Mouse (Mus musculus): ENCODE measurements around the gene Lyst. TPM values are rescaled to one million over a fixed set of nuclear protein-coding genes. Genes with fewer than 3 reads are reported as not detected.
A peak's percentile ranks its signal among the peaks of the same experiment; 100 is the strongest.
"Not testable (repeated sequence)": the region's sequence is repeated elsewhere in the genome, so short reads cannot be mapped to it uniquely, and the experiment has no call there.

The Lyst gene
- total RNA-seq (2021) = 10 to 100 TPM; 27.8 to 31.4 TPM
- 1.2 TPM in 2 replicates for polyA plus RNA-seq (2012; rRNA removed)
- long read RNA-seq = 0 reads

DNA sequence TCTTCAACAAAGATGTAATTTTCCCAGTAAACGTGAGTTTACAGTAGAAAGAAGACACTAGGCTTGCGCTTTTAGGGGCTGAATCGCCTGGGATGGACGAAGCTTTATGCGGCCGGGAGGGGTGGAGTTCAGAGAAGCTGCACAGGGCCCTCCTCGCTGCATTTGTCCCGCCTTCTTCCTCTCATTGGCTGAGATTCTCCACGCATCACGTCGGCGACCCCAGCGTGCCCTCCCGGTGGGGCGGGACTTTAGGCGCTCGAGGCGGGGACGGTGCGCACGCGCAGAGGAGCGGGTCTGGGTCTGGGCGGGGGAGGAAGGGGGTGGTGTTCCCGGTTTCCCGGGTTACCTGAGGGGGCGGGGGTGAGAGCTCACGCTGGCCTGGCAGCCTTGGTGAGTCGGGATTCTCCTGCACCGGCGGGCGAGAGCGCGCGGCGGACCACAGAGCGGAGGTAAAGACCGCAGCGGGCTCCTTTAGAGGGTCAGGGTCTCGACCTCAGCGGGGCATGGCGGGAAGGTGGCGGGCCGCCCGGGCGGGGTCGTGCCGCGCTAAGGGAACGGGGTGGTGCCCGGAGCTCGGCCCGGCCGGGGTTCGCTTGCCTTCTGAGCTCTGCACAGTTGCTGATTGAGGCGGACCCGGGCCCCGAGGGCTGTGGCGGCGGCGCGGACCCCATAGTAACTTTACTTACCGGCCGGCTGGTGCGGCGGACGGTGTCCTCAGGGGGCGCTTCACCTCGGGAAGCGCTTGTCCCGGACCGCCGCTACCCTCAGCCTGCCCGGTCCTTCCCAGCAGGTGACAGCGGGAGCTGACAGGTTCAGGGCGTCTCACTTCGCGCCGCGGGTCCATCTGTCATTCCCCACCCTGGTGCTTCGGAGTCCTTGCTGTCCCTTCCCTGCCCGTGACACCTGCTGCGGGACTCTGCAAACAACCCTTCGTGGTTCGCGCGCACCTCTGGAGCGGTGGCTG lies at the start of gene Lyst:
Gene Lyst, plus strand, starts transcription at position 350 of the 964 bp plus-strand sequence.
- DNase-seq = peak; percentile 100

DNA sequence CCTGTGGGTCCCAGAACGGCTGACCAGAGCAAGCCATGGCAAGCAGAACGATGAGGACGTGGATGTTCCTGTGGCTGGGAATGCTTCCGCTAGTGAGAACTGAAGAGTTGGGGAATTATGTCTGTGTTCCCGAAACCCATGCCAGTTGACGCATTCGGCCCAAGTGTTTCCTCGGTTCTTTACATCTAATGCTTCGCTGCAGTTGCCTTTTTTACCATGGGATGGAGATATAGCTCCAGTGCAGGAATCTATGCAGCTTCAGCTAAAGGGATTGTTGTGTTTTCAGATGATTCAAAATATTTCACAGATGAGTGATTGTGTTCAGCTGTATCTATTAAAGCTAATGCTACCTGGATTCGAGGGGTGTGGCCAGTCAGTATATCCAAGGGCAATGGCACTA lies 47.1 kb upstream of the Lyst start:
- not testable (repeated sequence) for DNase-seq

DNA sequence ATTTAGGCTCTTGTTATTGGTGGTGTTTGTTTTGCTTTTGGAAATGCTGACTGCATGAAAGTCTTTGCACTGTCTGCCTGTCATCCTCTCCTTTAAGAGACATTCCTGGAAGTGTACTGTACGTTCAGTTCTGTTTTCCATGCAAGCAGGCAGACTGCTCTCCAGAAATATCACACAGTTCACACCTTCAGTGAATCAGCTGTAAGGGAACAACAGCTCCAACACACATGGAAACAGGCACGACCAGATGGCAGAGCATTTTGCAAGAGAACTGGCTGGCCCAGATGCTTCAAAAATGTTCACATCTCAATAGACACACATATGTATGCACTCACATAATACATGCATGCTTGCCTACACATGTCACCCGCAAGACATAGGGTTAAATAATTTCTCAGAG lies 43.4 kb upstream of the Lyst start:
- DNase-seq = no peak

DNA sequence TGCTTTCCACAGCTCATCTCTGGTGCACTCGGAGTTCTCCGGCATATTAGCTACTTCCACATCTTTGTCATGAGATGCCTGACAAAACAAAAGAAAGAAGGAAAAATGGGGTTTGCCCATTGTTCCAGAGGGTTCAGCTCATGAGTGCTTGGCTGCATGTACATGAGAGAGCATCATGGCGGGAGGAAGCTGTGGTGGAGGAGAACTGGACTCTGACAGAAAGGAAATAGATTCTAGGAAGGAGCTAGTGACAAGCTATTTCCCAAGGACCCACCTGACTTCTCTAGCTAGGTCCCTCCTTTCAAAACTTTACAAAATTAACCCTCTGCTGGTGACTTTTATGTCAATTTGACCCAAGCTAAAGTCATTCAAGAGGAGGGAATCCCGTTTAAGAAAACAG lies 42.3 kb upstream of the Lyst start:
- DNase-seq = no peak

DNA sequence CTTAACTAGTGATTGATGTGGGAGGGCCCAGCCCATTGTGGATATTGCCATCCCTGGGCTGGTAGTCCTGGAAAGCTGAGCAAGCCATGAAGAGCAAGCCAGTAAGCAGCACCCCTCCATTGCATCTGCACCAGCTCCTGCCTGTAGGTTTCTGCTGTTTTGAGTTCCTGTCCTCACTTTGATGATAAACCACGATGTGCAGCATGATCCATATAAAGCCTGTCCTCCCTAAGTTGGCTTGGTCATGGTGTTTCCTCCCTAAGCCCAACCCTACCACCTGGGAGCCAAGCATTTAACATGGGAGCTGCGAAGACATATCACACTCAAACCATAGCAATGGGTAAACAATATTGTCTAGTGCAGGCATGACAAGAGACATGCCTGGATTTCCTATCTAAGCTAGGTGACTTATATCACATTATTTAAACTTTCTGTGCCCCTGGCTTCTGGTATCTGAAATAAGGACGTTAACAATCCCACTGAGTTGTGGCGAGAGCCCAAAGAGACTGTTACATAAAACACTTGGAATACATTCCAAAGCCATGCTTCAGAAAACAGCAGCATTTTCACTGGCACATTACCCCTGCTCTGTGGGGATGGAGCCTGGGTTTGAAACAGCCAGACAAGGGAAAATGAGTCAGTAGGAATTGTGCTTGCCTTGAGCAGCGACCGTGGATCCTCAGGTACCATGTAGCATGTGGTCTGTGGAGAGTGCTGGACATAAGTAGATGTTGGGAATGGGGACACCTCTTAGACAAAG lies 41.6 kb upstream of the Lyst start:
- no peak for DNase-seq

DNA sequence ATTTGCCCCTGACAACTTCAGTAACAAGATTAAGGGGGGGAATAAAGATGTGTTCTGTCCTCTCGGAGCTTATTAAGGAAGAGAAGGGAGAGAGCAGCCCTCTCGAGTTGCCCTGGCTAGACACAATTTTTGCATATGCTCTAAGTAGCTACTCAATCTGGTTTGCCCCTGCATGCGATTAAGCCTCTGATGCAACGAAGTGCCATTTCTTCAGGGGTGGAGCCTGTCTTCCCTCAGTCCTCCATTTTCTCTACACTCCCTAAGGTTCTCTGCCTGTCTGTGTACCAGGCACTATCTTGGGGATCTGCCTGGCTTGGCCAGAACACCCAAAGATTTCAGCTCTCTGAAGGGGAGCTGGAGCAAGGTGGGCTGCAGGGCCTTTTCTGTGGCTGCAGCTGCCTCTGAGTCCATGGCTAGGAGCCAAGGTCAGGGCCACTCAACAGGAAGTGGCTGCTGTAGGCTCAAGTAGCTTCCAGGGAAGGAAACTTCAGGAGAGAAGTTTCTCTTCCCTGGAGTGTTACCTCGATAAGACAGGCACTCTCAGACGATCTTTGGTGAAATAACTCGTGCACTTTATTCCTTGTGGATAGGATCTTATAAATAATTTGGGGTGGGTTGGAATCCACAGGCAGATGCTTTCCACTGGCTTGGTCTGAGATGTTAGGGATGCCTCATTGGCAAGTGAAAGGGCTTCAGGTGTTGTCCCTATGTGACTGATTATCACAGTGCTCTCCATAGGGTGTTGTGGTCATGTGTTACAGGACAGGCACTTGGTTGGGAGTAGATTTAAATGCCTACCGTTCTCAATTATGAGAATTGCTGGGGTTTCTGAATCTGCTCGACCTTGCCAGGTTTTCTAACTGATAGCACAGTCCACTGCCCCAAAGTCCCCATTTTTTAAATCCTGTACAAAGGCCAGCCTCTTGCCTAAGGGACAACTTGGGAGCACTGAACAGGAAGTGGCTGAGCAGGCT lies 40.2 kb upstream of the Lyst start:
- DNase-seq = no peak

DNA sequence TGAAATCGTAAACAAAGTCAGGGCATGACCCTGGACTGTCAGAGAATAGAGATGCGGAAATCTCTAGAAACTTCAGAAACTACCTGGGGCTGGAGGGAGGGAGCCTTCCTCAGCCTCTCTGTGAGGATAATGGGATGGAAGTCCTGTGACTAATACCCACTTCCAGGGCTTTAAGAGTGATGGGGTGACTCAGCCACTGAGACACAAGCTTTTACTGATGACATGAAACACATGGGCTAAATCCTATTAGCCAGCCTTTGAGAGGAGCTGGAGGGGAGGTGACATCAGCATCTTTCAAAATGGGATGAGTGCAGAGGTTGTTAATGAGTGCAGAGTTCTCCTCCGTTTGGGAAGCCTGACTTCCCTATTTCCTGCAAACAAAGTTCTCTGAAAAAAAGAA lies 38.2 kb upstream of the Lyst start:
- peak; percentile 65 for DNase-seq

DNA sequence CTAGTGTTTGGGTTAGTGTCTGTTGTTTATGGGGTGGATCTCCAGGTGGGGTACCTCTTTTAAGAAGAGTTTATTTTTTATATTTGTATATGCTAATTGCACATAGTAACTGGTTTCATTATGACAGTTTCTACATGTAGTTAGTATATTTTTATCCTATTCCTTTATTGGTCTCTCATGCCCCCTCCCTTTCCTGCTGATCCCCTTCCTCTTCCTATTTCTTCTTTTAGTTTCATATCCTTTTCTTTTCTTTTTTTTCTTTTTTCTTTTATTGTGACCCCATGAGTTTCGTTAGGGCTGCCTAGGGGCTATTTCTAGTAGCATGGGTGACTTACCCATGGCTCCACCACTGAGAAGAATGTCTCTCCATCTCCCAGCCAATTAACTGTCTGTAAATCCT lies 36.5 kb upstream of the Lyst start:
- DNase-seq = no peak

DNA sequence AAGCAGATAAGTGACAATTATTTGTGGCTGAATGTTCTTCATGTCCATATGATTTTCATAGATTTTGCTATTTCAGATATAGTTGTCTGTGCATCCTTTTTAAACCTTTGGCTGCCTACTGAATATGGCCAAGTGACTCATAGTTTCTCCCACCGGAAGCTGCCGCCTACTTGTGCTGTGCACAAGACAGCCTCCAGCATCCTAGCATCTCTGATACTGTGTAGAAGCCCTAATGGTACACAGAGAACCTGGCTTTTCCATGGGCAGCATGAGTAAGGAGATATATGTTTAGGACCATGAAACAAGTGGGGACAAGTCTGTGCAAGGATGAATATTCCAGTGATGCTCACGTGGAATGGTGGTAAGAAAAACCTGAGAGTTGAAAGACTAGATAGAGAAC lies 35.0 kb upstream of the Lyst start:
- DNase-seq = no peak

DNA sequence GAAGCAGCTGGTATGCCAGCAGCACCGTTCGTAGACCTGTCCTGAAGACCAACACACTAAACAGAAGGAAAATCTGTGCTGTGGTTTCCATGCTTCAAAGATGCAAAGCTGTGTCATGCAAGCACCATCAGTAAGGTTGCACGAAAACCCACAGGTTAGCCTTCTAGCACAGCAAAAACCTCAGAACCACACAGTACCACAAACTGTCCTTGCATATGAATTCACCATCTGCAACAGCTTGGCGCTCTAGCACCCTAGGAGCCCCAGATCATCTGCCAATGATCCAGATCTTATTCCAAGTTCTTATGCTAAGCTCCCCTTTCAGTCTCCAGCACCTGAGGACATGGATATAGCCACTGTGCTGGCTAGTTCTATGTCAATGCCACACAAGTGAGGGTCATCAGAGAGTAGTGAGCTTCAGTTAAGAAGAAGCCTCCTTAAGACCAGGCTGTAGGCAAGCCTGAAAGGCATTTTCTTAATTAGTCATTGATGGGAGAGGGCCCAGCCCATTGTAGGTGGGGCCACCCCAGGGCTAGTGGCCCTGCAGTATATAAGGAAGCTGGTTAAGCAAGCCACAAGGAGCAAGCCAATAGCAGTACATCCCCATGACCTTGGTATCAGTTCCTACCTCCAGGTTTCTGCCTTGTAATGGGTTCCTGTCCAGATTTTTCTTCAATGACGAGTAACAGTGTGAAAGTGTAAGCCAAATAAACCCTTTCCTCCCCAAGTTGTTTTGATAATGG lies 33.0 kb upstream of the Lyst start:
- no peak for DNase-seq

DNA sequence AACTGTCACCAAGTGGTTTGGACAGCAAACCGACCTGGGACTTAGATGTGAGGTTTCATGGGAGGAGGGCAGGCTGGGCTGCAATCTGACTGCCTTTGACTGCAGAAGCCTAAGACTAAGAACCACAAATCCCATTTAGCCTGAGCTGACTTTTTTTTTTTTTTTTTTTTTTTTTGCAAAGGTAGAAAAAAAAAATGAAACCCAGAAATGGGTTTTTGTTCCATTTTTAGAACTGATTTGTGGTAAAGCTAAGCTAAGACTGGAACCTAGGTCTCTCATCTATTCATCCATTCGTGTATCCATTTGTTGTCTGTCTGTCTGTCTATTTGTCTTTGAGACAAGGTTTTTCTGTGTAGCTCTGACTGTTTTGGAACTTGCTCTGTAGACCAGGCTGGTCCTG lies 31.9 kb upstream of the Lyst start:
- DNase-seq = no peak

DNA sequence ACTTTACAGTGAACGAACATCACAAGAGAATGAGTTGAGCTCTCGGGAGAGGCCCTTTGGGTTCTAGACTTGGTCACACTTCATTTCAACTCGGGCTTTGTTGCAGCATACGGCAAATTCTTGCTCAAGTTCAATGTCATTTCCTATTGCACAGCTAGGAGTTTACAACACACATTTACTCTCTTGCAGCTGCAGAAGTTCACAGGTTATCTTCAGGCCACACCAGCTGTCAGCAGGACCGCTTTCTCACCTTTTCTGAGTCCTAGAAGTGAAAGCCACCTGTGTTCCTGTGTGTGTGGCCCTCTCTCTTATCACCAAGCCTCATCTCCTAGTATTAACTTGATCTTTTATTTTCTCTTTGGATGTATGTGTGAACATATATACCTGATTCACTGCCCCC lies 31.3 kb upstream of the Lyst start:
- DNase-seq = no peak

DNA sequence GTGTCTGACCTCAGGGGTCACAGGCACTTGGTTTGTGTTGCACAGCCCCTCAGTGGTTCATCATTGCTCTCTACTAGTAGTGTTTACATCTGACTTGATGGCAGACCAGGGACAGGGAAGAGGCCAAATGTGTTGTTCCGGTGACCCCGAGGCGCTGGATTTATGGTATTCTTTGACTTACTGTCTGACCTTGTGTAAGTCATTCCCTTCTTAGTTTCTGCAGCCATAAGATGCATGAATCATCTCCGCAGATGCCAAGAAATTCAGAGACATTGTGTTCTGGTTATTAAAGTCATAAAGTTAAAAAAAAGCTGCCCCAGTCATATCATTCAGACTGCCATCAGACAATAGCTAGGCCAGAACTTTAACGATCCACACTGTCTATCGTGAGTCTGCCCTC lies 27.6 kb upstream of the Lyst start:
- peak; percentile 61 for DNase-seq

DNA sequence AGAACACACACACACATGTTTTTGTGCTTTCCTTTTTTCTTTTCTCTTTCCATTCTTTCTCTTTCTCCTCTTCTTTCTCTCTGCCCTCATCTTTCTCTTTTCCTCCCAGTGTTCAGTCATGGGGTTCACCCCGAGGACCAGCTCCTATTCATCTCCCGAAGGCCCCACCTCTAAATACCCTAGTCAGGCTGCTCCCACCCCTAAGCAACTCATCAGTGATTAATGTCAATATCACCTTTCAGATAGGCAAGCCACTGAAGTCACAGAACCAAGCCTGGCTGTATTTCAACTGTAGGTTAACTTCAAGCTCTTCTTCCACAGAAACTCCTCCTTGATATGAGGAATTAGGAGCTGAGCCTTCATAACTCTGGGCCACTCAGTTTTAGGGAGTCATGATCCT lies 26.1 kb upstream of the Lyst start:
- no peak for DNase-seq

DNA sequence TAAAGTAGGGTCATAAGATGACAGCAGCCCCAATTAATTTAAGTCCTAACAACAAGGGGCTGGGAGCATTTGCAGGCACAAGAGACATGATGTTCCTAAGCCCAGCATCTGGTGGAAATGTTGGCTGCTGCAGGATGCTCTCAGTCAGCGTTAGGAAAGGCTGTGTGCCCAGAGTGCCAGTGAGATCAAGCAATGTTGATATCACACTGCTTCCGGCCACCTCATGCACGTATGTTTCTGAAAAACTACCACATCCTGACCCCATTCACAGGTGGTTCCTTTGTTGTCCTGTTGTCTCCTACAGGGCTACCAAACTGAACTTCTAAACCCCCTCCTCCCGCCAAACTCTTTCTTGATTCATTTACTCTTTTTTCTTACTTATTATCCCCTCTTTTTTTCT lies 25.7 kb upstream of the Lyst start:
- no peak for DNase-seq

DNA sequence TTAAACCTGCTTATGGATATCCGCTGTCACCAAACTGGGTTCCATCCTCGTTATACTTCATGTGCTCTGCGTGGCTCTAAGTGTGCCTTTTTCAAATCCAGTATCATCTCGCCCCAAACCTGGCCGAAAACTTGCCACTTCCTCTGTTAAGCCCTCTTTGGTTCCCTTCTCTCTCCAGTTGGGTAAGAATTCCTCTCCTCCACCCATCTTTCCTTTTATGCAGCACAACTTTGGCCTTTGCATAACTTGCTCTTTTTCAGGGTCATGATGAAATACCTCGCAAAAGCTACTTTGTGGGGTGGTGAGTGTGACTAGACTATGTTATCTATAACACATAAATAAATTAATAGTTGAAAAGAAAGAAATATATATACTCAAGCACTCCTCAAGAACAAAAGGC lies 22.6 kb upstream of the Lyst start:
- DNase-seq = no peak

DNA sequence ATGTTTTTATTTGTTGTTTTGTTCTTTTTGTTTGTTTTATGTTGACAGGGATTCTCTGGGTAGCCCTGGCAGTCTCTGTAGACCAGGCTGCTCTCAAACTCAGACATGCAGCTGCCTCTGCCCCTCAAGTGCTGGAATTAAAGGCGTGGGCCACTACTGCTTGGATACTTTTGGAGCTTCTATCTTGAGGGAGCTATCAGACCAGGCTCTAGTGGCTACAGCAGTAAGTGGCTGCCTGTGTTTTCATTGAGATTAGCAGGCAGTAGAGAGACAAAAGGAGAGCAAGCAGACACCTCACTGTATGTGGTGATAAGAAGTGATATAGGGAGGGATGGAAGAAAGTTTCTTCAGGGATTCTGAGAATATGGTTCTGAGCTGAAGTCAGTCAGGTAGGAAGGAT lies 21.4 kb upstream of the Lyst start:
- DNase-seq = no peak

DNA sequence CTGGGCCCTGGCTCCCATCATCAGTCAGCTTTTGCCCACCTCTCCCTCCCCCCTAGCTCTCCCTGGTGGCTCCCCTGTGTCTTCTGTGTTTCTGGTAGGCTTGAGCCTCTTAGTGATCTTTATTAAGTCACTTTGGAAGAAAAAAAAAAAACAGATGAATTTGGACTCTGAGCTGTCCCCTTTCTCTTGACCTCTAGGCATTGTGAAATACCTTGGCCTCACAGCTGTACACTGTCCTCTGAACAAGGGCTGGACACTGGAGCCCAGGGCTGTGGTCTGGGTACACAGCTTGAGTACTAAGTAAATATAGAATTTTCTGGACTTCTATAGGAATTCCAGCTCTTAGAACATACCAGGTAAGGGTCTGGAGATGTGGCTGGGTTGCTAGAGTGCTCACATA lies 20.6 kb upstream of the Lyst start:
- DNase-seq = peak; percentile 61

DNA sequence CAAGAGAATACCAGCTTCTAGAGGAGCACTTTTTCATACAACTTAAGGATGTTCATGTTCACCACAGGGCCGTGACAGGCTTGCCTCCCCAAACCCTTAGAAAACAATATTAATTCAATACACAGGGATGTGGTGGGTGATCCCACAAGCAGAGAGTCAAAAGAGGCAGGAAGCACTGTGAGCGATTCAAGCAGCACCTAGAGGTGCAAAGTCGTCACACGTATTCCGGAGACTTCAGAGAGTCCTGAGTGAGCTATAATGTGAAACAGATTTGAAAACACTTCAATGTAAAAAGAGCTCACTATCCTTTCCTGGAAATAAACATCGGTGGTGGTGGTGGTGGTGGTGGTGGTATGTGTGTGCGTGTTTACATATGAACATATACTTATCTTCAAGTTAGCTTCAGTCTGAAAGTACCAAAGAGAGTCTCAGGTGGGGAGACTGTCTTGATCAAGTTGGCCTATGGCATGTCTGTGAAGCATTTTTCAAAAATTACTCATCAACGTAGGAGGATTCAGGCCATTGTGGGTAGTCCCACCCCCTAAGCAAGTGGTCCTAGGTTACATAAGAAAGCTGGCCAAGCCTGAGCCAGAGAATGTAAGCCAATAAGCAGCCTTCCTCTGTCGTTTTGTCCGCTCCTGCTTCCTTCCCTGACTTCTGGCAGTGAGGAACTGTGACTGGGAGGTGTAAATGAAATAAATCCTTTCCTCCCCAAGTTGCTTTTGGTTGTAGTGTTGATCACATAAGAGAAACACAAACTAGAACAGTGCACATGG lies 17.9 kb upstream of the Lyst start:
- no peak for DNase-seq

DNA sequence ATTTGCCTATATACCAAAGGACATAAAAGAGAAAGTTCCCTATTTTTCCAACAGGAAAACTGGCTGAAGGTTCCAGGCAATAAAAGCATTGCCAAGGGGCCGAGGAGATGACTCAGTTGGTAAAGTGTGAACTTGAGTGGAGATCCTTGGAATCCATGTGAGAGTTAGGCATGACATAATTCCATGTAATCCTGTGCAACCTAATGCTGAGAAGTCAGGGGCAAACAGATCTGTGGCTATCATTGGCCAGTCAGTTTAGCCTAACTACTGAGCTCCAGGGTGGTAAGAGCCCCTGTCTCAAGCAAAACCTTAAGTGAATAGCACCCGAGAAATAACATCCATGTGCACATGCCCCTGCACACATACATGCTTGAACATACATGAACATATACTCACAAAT lies 17.3 kb upstream of the Lyst start:
- peak; percentile 54 for DNase-seq
